Mouse (Mus musculus): ENCODE results near the gene Serpina16.
"Not testable (repeated sequence)": the region's sequence is repeated elsewhere in the genome, so short reads cannot be mapped to it uniquely, and the experiment has no call there.

Gene Serpina16

DNA sequence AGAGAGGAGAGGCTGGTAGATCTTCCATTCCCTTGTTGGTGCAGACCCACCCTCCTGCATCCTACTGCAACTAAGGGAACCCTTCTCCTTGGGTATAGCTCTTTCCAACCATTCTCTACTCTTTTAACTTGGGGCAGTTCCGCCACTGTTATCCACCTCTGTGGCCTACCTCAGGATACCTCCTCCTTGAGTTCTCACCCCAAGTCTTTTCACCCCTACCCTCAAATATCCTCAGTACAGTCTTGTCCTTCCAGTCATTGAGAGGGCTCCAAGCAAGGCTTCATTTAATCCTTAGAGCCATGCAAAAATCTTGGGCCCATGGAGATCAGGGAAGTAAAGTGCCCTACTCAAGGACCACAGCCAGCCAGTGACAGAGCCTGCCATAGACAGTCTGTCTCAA is at the start of gene Serpina16:
Gene Serpina16 (minus strand): TSS at position 101 of the 400 bp plus-strand sequence.
- no peak for DNase-seq

GRCm38 (mm10) chr12:103711537-103711936 is 35.6 kb upstream of the Serpina16 start:
- no peak for DNase-seq

GRCm38 (mm10) chr12:103710405-103710804 is 34.5 kb upstream of the Serpina16 start:
- DNase-seq, result no peak

DNA sequence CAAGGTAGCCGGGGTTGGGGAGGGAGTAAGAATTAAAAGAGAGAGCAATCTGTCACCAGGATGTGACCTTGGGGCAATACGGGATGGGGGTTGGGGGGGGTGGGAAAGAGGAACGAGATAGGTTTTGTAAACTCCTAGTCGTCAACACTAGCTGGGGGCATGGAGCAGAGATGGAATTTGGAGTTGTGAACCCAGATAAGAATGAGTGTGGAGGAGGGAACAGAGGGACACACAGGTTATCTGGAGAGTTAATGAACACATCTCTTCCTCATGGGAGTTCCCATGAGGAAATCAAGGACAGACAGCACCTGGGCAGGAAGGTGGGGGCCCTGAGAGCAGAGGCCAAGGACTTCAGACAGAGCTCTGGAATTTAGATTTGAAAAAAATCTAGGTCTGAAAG is 30.2 kb upstream of the Serpina16 start:
- DNase-seq, result no peak

DNA sequence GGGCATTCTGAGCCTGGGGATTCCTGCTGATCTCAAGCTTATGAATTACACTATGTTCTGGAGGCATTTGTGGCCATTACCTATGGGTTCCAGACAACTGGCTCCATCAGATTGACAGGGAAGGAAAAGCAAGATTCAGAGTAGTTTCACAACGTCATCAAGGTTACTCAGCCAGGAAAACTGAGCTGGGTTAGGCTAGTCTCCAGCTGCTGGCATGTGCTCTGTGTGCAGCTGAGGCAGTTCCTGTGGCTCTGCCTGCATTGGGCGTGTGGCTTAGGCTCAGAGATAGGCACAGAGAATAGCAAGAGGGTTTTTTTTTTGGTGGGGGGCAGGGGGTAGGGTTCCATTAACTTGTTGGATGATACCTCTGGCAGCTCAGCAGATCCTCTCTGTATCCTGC is 29.6 kb upstream of the Serpina16 start:
- no peak for DNase-seq

DNA sequence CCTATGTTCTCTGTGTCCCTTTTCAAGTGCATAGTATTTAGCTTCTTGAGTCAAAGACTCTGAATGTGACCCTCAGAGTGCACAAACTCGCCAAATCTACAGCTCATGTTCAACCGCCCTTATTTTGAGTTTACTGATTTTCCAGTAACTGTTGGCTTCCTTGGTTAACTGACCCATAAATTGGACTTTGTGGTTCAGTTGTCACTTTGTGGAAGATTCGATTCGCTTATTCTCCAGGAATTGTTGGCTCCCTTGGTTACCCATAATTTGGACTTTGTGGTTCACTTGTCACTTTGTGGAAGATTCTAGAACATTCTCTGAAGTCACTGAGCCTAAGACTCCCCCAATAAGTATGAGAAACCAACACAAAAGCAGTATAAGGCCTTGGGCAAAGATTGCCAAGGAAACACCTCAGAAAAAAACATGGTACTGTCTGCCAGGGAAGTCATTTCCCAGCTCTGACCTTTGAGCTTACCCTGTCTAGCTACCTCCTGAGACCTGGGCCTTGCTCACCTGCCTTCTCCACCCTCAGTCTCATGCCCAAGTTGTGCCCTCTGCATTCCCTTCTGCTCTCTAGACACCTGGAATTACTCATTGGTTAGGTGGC is 24.3 kb upstream of the Serpina16 start:
- no peak for DNase-seq

DNA sequence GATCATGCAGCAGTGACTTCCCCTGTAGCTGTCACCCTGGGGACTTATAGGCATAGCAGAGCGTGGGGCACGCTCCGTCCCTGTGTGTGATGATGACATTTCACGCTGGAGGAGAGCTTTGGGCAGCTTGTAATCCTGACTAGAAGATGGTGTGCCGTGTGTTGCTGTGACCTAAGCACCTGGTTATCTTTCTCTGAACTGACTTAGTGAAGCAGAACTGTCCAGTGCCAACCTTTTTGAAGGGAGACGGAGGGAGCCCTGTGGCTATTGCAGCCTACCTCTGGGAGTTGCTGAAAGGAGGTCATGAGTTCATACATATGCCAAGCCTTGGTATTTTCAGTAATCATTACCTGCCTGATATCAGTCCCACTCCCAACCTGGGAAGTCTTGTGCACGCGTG is 19.5 kb upstream of the Serpina16 start, which contains the start of gene Serpina1f:
Gene Serpina1f (minus strand): TSS at position 101 of the 400 bp plus-strand sequence.
- no peak for DNase-seq

DNA sequence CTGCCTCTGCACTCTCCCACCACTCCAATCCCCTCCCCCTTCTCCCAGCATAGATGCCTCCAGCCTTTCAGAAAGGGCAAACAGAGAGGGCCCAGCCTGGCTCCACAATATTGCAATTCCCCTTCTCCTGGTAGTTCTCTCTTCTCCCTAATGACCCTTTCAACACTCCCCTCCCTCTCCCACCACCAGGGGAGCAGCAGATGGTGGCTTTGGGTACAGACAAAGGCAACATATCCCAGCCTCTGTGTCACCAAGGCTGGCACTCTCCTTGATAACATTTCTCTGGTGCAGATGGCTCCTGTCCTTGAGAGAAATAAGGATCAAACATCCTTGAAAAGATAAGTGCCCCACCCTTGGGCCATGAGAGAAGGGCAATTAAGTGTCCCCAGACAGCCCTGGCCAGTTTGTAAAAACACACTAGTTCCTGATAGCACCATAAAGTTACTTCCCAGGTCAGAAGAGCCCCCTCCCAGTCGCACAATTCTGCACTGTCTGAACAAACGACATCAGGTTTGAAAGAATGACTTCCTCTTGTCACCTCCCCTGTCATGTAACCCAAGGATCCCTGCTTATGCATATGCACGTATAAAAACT is 12.4 kb upstream of the Serpina16 start:
- no peak for DNase-seq

GRCm38 (mm10) chr12:103687021-103687420 is 11.1 kb upstream of the Serpina16 start:
- DNase-seq, result no peak

GRCm38 (mm10) chr12:103686050-103686449 is 10.1 kb upstream of the Serpina16 start:
- DNase-seq, result no peak

GRCm38 (mm10) chr12:103685386-103685785 is 9.4 kb upstream of the Serpina16 start:
- no peak for DNase-seq

- DNase-seq, result no peak
Measured at GRCm38 (mm10) chr12:103683775-103684174, 7.8 kb upstream of the Serpina16 start.

DNA sequence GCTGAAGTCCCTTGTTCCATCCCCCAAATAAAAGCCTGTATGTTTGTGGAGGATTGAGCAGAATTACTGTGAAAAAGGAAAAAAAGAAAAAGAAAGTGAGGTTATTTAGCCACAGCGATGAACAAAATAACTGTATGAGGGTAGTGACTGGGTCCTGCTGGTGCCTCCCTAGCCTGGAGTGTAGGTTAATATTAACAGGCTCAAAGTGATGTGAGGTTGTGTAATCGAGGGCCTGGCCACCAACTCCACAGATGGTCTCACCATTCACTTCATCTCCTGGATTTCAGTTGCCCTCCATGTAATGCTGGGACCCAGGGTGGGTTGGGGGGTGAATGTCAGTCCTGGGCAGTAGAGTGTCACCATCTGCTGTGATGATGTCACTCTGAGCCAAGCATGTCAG is 5.8 kb upstream of the Serpina16 start:
- no peak for DNase-seq

DNA sequence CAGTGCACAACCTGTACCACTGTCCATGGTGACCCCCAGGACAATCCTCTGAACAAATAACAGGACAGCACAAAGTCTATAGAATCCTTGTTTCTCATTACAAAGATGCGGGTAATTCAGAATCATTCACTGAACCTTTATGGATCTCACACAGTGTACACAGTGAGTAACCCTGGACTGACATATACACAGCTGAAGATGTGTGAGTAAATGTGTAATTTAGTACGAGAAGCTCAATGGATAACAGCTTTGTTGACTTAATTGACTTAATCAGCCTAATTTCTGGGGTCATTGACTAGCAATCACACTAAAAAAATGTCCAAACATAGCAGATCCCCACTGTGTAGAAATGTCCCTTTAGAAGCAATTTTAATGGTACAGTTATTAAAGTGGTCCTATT is 5.2 kb upstream of the Serpina16 start:
- DNase-seq, result no peak

DNA sequence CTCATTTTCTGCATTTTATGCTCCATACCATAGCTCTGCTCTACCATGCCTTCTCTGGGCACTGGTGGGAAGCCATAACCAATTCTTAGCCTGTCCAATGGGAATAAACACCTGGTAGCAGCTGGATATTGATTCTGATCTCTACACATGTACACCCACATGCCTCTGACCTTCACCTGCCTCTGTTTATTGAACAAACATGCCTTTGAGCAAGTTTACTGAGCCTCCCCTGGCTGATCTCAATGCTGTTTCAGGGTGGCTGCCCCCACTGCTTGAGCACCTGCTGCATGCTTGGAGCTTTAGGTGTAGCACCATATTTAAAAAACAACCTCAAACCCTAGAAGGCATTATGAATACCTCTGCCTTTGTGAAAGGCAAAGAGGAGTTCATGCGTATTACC is 3.9 kb upstream of the Serpina16 start:
- not testable (repeated sequence) for DNase-seq

- no peak for DNase-seq
Measured at GRCm38 (mm10) chr12:103673179-103673578, 2.8 kb downstream of the Serpina16 start.

GRCm38 (mm10) chr12:103671483-103671882 is 4.5 kb downstream of the Serpina16 start:
- no peak for DNase-seq

GRCm38 (mm10) chr12:103670964-103671363 is 5.0 kb downstream of the Serpina16 start:
- DNase-seq, result no peak

DNA sequence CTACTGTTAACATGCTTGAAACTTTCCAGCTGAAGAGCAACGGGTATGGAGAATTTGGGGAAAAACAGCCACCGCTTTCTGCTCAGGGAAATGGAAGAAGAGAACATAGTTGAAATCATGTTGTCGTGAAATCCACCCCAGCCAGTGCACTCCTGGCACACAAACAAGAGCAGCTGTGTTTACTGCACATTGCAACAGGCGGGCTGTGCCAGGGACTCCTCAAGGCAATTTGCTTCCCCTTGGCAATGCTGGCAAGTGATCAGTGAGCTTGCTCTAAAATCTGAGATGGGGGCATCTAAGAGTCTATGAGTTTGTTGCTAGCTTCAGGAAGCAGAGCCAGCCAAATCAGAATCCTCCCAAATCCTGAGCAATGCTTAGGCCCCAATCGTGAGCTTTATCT is 5.6 kb downstream of the Serpina16 start:
- peak; percentile 24 for DNase-seq

DNA sequence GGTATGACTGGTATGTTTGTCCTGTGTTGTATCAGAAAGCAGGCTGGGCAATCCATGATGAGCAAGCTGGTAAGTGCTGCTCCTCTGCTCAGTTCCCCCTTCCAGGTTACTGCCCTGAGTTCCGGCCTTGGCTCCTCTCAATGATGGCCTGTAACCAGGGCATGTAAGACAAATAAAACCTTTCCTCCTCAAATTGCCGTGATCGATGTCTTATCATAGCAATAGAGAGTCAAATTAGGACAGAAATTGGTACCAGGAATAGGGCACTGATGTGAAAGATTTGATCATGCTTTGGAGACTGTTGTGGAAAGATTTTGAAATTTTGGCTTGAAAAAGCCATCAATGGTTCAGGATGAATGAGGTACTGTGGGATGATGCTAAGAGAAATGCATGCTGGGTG is 10.7 kb downstream of the Serpina16 start:
- DNase-seq, result no peak

DNA sequence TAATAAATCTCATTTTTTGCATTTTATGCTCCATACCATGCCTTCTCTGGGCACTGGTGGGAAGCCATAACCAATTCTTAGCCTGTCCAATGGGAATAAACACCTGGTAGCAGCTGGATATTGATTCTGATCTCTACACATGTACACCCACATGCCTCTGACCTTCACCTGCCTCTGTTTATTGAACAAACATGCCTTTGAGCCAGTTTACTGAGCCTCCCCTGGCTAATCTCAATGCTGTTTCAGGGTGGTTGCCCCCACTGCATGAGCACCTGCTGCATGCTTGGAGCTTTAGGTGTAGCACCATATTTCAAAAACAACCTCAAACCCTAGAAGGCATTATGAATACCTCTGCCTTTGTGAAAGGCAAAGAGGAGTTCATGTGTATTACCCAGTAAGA is 13.9 kb downstream of the Serpina16 start:
- not testable (repeated sequence) for DNase-seq

GRCm38 (mm10) chr12:103660076-103660475 is 15.9 kb downstream of the Serpina16 start:
- DNase-seq, result no peak

DNA sequence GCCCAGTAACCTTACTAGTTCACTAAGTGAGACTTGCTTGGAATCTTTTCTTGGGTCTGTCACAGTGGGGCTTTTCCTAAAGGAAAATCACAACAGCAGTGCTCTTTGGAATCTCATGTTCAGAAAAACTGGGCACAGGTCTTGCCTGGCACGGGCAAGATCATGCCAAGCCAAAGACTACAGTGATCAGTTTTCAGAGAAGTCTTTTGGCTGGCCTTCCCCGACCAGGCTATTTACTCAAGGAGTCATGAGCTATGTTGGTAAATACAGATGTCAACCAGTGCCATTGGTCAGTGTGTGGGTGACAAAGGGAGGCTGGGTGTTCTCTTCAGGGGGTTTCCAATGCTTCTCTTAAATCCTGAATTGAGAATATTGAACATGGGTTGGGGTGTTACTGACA is 16.8 kb downstream of the Serpina16 start:
- DNase-seq, result no peak

DNA sequence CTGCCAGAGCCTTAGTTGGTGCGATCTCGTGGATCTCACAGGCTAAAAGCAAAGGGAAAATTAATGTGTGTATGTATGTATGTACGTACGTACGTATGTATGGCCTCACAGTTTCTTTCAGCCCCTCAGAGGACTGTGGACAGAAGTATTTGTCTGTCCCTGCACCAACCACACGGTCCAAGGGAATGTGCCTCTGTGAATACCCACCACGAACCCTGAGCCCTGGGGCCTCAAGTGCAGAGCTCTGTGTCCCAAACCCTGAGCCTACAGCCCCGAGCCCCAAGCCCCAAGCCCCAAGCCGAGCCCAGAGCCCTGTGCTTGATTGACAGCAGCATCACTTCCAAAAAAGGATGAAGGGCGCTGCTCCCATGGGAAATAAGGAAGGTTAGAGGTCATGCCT is 17.9 kb downstream of the Serpina16 start:
- no peak for DNase-seq

Data from right cerebral cortex, postnatal 25 days (tissue).